Mouse (Mus musculus): ENCODE measurements around the gene Mmp21.

GRCm38 (mm10) chr7:133729351-133729750 is 49.5 kb upstream of the Mmp21 start:
- no peak for TF ChIP-seq POLR2A (IDR thresholded peaks at IDR 0.05; ENCODE audit: borderline replicate concordance, insufficient read depth, low read length)
- TF ChIP-seq CTCF (IDR thresholded peaks at IDR 0.05; ENCODE audit: borderline replicate concordance, insufficient read depth, low read depth, low read length): no peak

All from cerebellum, adult 2 months (tissue).